Mouse (Mus musculus): Measurements from ENCODE around the gene Rtn3.
"Not testable (repeated sequence)": the region's sequence is repeated elsewhere in the genome, so short reads cannot be mapped to it uniquely, and the experiment has no call there.

The Rtn3 gene

GRCm38 (mm10) chr19:7422656-7423027, 60.4 kb downstream of the Rtn3 start:
- no peak for DNase-seq (ENCODE audit: low spot score in 2 of 2)

- peak in 1 of 2 experiments; percentile 56 for DNase-seq (ENCODE audit: low spot score in 2 of 2)
Measured at GRCm38 (mm10) chr19:7421602-7422591, 61.2 kb downstream of the Rtn3 start.

- DNase-seq (ENCODE audit: low spot score in 2 of 2) = no peak
Measured at GRCm38 (mm10) chr19:7420841-7421601, 62.1 kb downstream of the Rtn3 start.

GRCm38 (mm10) chr19:7420108-7420507, 63.0 kb downstream of the Rtn3 start:
- DNase-seq (ENCODE audit: low spot score in 2 of 2) = no peak

GRCm38 (mm10) chr19:7419134-7419533, 63.9 kb downstream of the Rtn3 start:
- no peak for DNase-seq (ENCODE audit: low spot score in 2 of 2)

GRCm38 (mm10) chr19:7417911-7418849, 64.9 kb downstream of the Rtn3 start:
- DNase-seq (ENCODE audit: low spot score in 2 of 2) = peak; percentile 81 to 83

GRCm38 (mm10) chr19:7416834-7417735, 66.0 kb downstream of the Rtn3 start, which contains the start of gene 2700081O15Rik:
2700081O15Rik (plus strand) TSS chr19:7417625.
- DNase-seq (ENCODE audit: low spot score in 2 of 2) = peak; percentile 76 to 79

- DNase-seq (ENCODE audit: low spot score in 2 of 2) = no peak
Measured at GRCm38 (mm10) chr19:7415916-7416833, 66.9 kb downstream of the Rtn3 start.

GRCm38 (mm10) chr19:7412361-7412760, 70.7 kb downstream of the Rtn3 start:
- DNase-seq (ENCODE audit: low spot score in 2 of 2) = no peak

GRCm38 (mm10) chr19:7404623-7405229, 78.4 kb downstream of the Rtn3 start:
- no peak for DNase-seq (ENCODE audit: low spot score in 2 of 2)

- DNase-seq (ENCODE audit: low spot score in 2 of 2) = no peak
Measured at GRCm38 (mm10) chr19:7400635-7401034, 82.4 kb downstream of the Rtn3 start.

GRCm38 (mm10) chr19:7398898-7399297, 84.2 kb downstream of the Rtn3 start:
- not testable (repeated sequence) for DNase-seq (ENCODE audit: low spot score in 2 of 2)

GRCm38 (mm10) chr19:7396867-7397826, 85.9 kb downstream of the Rtn3 start:
- not testable (repeated sequence) for DNase-seq (ENCODE audit: low spot score in 2 of 2)

GRCm38 (mm10) chr19:7388488-7388887, 94.6 kb downstream of the Rtn3 start:
- DNase-seq (ENCODE audit: low spot score in 2 of 2) = no peak

- no peak for DNase-seq (ENCODE audit: low spot score in 2 of 2)
Measured at GRCm38 (mm10) chr19:7386042-7386441, 97.0 kb downstream of the Rtn3 start.

GRCm38 (mm10) chr19:7382903-7383865, 99.9 kb downstream of the Rtn3 start, which contains the start of gene Spindoc:
Spindoc (minus strand) TSS chr19:7382994.
- peak; percentile 97 to 99 for DNase-seq (ENCODE audit: low spot score in 2 of 2)

Data from urinary bladder, postnatal 4 days (tissue).